Mouse (Mus musculus) midbrain, embryonic 16.5 days (tissue): ENCODE results near the gene Rpain. TPM values are rescaled to one million over a fixed set of nuclear protein-coding genes. Genes with fewer than 3 reads are reported as not detected.

Experiments used
- ATAC-seq: fragments of 200-750 bp; cut with Nextera tagmentation; 2 replicates; pipeline ENCODE4 v1.8.0; 2017; ENCODE audit warnings: moderate TSS enrichment
- H3K27ac ChIP-seq: fragments of 300-500 bp; sonication (generic); 2 replicates; pipeline ENCODE4 v1.5.1; 2014; ENCODE audit warnings: mild to moderate bottlenecking, low read length, mixed read lengths
- H3K27me3 ChIP-seq: fragments of 300-500 bp; sonication (generic); 2 replicates; pipeline ENCODE4 v1.6.1; 2014; ENCODE audit warnings: low read depth, low read length, mixed read lengths; ENCODE audit not compliant: control insufficient read depth, insufficient read depth
- H3K36me3 ChIP-seq: fragments of 300-500 bp; sonication (generic); 2 replicates; pipeline ENCODE4 v1.6.1; 2014; ENCODE audit warnings: mild to moderate bottlenecking, low read length, moderate library complexity, mixed read lengths; ENCODE audit not compliant: control insufficient read depth, insufficient read depth
- H3K4me1 ChIP-seq: fragments of 300-500 bp; sonication (generic); 2 replicates; pipeline ENCODE4 v1.6.1; 2014; ENCODE audit warnings: mild to moderate bottlenecking, low read length, mixed read lengths; ENCODE audit not compliant: control insufficient read depth, insufficient read depth
- H3K4me2 ChIP-seq: fragments of 300-500 bp; sonication (generic); 2 replicates; pipeline ENCODE4 v1.6.1; 2014; ENCODE audit warnings: mild to moderate bottlenecking, low read length, mixed read lengths
- H3K4me3 ChIP-seq: fragments of 300-500 bp; sonication (generic); 2 replicates; pipeline ENCODE4 v1.5.1; 2014; ENCODE audit warnings: low read depth, mild to moderate bottlenecking, low read length, moderate library complexity, mixed read lengths
- H3K9ac ChIP-seq: fragments of 300-500 bp; sonication (generic); 2 replicates; pipeline ENCODE4 v1.6.1; 2014; ENCODE audit warnings: low read depth, low read length, mixed read lengths
- H3K9me3 ChIP-seq: fragments of 300-500 bp; sonication (generic); replicated peaks from 2 replicates; pipeline ENCODE4 v1.6.1; 2014; ENCODE audit warnings: mild to moderate bottlenecking, low read length, mixed read lengths; ENCODE audit not compliant: control insufficient read depth, poor library complexity, severe bottlenecking
- WGBS: fragments of 180-500 bp; shearing (Covaris S2); extraction: QIAGEN DNeasy Blood & Tissue Kit; methylation state at CpG from one replicate; pipeline ENCODE4 v1.1.7; 2014; 5-methylcytosine and 5-hydroxymethylcytosine counted together
- polyA plus RNA-seq: library from polyadenylated mRNA; unstranded; fragments of >200 nt; fragmentation: Nextera tagmentation; extraction: Ambion mirVana; gene quantifications from 2 replicates; pipeline ENCODE4 v1.2.1, GENCODE M21; 2015

Rpain gene
- 65.3 and 71.5 TPM in 2 replicates for polyA plus RNA-seq

DNA sequence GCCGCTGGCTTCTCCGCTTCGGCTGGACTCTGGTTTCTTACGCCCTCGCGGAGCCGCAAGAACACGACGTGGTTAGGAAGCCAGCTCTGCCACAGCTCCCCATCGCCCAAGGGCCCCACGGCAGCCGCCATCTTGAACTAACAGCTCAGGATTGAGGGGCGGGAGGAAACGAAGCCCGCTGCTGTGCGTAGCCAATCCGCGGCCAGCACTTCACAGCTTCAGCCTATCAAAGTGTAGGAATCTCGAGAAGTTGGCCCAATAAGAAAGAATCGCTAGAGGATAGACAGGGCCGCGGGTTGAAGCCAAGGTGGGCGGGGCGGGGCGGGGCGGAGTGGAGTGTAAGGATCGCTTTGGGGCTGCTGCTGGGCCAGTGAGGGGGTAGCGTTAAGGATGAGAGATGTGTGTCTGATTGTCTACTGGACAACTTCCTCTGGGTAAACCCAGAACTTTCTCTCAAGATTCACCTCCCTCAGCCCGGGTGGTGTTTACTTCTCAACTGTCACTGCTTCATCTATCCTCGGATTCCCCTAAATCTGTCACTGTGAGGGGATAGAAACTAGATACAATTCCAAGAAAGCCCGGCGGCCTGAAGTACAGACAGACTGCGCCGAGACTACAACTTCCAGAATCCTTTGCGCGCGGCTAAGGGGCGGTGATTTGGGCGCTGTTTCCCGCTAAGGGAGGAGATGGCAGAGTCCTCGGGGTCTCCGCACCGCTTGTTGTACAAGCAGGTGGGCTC lies at the start of gene Rpain, which contains the start of gene Nup88:
Gene Rpain, plus strand, starts transcription at position 393 of the 739 bp plus-strand sequence.
Gene Nup88, minus strand, starts transcription at position 153 of the 739 bp plus-strand sequence.
- Histone ChIP-seq H3K27me3 (no peaks in the 10 kb centered on the region), H3K9ac (peak within 1 kb of the TSS; percentile 82), H3K9me3 (no peaks in the 10 kb centered on the region), H3K4me2 (peak within 1 kb of the TSS; percentile 94), H3K4me1 (peaks cover 15% of the 10 kb centered on the region), H3K27ac (peak within 1 kb of the TSS; percentile 94), H3K4me3 (peak within 1 kb of the TSS; percentile 79), H3K36me3 (peaks cover 8% of the 10 kb centered on the region)
- peak; percentile 97 for ATAC-seq
- under 1% methylated on average over 43 of the region's 43 CpGs for WGBS

DNA sequence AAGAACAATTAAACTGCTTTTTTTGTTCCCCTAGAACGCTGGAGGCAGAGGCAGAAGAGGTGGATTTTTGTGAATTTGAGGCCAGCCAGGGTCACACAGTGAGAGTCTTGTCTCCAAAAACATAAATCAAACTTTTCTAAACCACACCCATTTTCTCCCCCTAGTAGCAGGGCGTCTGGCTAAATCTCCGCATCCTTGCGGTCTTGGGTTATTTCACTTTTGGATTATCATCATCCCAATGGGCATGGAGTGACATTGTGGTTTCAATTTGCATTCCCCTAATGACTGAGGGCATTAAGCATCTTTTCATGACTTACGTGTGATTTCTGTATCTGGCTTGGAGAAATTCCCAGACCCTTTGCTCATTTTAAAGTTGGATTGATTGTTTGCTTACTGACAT lies 38.6 kb upstream of the Rpain start:
- no peak for ATAC-seq
- Histone ChIP-seq H3K4me1 (no peaks in the 10 kb centered on the region), H3K9ac (no peak overlapping the region), H3K27me3 (no peaks in the 10 kb centered on the region), H3K4me2 (no peak overlapping the region), H3K9me3 (no peaks in the 10 kb centered on the region), H3K27ac (no peak overlapping the region), H3K4me3 (no peak overlapping the region), H3K36me3 (peaks cover 21% of the 10 kb centered on the region)
- WGBS, result 87% methylated on average over 5 of the region's 5 CpGs

- H3K27ac ChIP-seq, result no peak overlapping the region
Observed at GRCm38 (mm10) chr11:70935316-70935715, 34.7 kb upstream of the Rpain start.

GRCm38 (mm10) chr11:70942596-70942995 lies 27.4 kb upstream of the Rpain start:
- 100% methylated on average over 1 of the region's 1 CpGs for WGBS
- Histone ChIP-seq H3K4me1 (no peaks in the 10 kb centered on the region), H3K4me2 (no peak overlapping the region), H3K27ac (no peak overlapping the region), H3K4me3 (no peak overlapping the region), H3K27me3 (no peaks in the 10 kb centered on the region), H3K9me3 (no peaks in the 10 kb centered on the region), H3K9ac (no peak overlapping the region), H3K36me3 (peaks cover 56% of the 10 kb centered on the region)
- no peak for ATAC-seq

More at GRCm38 (mm10) chr11:70935316-70935715, 34.7 kb upstream of the Rpain start:
- no peak overlapping the region for H3K4me3 ChIP-seq
- H3K36me3 ChIP-seq, result peaks cover 35% of the 10 kb centered on the region
- H3K27me3 ChIP-seq, result no peaks in the 10 kb centered on the region
- no peak overlapping the region for H3K9ac ChIP-seq
- no peak overlapping the region for H3K4me2 ChIP-seq
- H3K9me3 ChIP-seq, result no peaks in the 10 kb centered on the region
- ATAC-seq, result no peak
- WGBS, result 85% methylated on average over 7 of the region's 7 CpGs
- no peaks in the 10 kb centered on the region for H3K4me1 ChIP-seq

DNA sequence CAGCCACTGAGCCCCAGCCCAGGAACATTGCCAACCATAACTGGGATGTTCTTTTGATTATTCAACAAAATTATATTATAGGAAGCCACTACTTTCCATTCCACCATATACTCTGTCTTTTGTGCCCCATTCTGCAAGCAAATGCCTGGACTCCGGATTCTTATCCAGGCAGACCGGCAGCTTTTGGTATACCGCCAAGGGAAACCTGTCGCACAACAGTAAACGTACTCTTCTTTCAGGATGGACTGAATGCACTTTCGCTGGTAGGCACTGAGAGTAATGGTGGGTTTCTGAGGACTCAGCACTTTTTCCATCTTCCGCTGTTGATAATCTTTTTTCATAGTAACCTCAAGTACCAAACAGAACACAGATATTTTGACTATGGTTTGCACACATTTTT lies 26.4 kb upstream of the Rpain start:
- Histone ChIP-seq H3K27me3 (no peaks in the 10 kb centered on the region), H3K9me3 (no peaks in the 10 kb centered on the region), H3K4me3 (no peak overlapping the region), H3K9ac (no peak overlapping the region), H3K36me3 (peaks cover 60% of the 10 kb centered on the region), H3K4me2 (no peak overlapping the region), H3K27ac (no peak overlapping the region), H3K4me1 (no peaks in the 10 kb centered on the region)
- no peak for ATAC-seq
- WGBS, result 94% methylated on average over 7 of the region's 7 CpGs

DNA sequence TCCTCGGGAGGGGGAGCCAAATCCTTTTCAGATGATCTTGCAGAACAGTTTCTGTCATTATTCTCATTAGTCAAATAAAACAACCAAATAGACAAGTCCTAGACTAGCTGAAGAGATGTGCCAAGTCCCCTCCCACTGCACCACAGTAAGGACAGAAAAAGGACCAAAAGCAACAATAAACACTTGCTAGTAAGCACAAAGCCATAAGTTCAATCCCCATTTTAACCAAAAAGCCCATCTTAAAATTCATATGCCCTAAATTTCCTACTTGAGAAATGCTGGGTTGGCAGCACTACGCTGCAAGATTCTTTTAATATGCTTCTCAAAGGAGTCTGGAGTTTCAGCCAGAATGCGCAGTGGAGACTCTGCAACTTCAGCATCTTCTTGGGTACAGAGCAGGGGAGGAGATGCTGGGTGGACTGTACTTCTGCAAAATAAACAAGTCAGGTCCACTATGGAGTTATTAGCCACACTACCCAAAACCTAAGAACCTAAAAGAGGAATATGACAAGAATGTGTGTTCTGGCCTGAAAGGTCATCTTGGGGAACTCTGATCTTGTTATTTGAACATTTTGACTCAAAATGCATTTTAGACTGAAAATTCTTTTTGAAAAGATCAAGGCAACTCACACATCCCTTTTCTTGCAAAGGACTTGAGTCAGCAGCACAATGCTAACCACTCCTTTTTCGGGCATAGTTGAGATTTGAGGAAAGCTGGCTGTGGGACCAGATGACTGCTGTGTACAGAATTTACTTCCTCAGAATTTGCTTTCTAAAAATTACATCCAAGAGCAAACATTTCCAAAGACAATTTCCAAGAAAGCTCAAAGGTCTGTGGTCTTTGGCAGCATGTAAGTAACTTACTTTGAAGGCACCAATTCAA lies 24.8 kb upstream of the Rpain start:
- Histone ChIP-seq H3K9ac (no peak overlapping the region), H3K9me3 (no peaks in the 10 kb centered on the region), H3K27me3 (no peaks in the 10 kb centered on the region), H3K4me2 (no peak overlapping the region), H3K4me3 (no peak overlapping the region), H3K4me1 (no peaks in the 10 kb centered on the region), H3K36me3 (peaks cover 65% of the 10 kb centered on the region), H3K27ac (no peak overlapping the region)
- WGBS, result 86% methylated on average over 4 of the region's 4 CpGs
- no peak for ATAC-seq

DNA sequence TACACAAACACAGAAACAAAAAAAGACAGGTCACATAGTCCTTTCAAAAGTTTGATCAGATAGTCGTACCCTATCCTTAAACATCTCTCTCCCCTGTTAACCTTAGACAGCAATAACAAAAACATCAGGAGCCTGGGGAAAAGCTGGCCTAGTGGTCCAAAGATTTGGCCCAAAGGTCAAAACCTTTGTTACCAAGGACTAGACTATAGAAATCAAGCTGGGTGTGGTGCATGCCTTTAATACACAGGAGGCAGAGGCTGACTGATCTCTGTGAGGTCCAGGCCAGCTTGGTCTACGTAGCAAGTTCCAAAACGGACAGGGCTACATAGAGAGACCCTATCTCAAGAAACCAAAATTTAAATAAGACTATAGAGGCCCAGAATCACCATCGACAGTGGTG lies 15.3 kb upstream of the Rpain start:
- peaks cover 58% of the 10 kb centered on the region for H3K36me3 ChIP-seq
- no peaks in the 10 kb centered on the region for H3K4me1 ChIP-seq
- WGBS, result 91% methylated on average over 4 of the region's 4 CpGs

DNA sequence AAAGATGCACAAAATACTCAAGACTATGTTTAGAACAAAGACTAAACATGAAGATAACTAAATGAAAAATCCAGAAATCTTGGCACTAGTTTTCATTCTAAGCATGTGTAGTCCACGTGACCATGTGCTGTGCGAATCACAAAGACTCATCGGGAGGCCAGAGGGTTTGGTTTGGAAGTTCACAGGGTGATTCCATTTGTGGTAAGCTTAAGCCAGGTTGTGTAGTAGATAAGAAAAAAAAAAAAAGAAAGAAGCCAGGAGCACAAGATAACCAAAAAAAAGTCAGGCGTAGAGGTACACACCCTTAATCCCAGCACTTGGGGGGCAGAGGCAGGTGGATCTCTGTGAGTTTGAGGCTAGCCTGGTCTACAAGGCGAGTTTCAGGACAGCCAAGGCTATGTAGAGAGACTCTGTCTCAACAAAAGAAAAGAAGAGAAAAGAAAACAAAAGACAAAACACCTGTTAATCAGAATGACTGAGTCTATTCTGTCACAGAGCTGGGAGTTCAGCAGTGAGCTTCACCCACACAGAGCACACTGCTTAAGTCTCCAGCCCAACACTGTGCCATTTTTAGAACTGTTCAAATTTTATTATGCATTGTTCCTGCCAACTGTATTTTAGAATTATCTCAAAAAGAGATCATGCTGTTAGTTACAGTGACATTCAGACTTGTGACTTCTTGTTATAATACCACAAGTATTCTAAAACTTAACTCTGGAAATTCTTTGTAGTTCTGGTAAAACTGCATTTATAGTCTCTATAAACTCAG lies 9.0 kb upstream of the Rpain start:
- 90% methylated on average over 5 of the region's 5 CpGs for WGBS
- peaks cover 46% of the 10 kb centered on the region for H3K36me3 ChIP-seq
- no peaks in the 10 kb centered on the region for H3K27me3 ChIP-seq
- no peak overlapping the region for H3K4me3 ChIP-seq
- no peak overlapping the region for H3K4me2 ChIP-seq
- ATAC-seq, result no peak
- no peaks in the 10 kb centered on the region for H3K9me3 ChIP-seq
- no peaks in the 10 kb centered on the region for H3K4me1 ChIP-seq
- no peak overlapping the region for H3K9ac ChIP-seq
- no peak overlapping the region for H3K27ac ChIP-seq

More for the DNA sequence above, 15.3 kb upstream of the Rpain start:
- Histone ChIP-seq H3K9me3 (no peaks in the 10 kb centered on the region), H3K4me3 (no peak overlapping the region), H3K4me2 (no peak overlapping the region), H3K27me3 (no peaks in the 10 kb centered on the region), H3K9ac (no peak overlapping the region), H3K27ac (no peak overlapping the region)
- ATAC-seq, result no peak
